Mouse (Mus musculus) ES-E14 (cell line): Measurements from ENCODE around the gene Cyfip2.

Source experiments
- CHD2 ChIP-seq: IDR thresholded peaks from 2 replicates; pipeline ENCODE4 v1.6.1; 2014; ENCODE audit warnings: mild to moderate bottlenecking, low read depth, low read length, inconsistent platforms
- HCFC1 ChIP-seq: IDR thresholded peaks from 2 replicates; pipeline ENCODE4 v1.6.1; 2012; ENCODE audit warnings: low read length, inconsistent platforms, borderline replicate concordance; ENCODE audit not compliant: insufficient read depth
- ZC3H11A ChIP-seq: IDR thresholded peaks from 2 replicates; pipeline ENCODE4 v1.6.1; 2012; ENCODE audit warnings: low read depth, mild to moderate bottlenecking, inconsistent platforms, low read length, borderline replicate concordance
- ZNF384 ChIP-seq: IDR thresholded peaks from 2 replicates; pipeline ENCODE4 v1.6.1; 2012; ENCODE audit warnings: low read depth, low read length, inconsistent platforms

- TF ChIP-seq ZNF384 = no peak
- TF ChIP-seq HCFC1 = no peak
- TF ChIP-seq ZC3H11A = no peak
- no peak for TF ChIP-seq CHD2
Measured at GRCm38 (mm10) chr11:46305881-46306520, 6.7 kb downstream of the Cyfip2 start.
